35 mouse cellular contexts compared by ENCODE assay signal in genomic region chr14:101200230-101200629, GRCm38 (mm10). TPM values are rescaled to one million over a fixed set of nuclear protein-coding genes. Genes with fewer than 3 reads are reported as not detected.
"Had no signal": no experiment of that assay in that cellular context is flagged by ENCODE, and none has a peak within 500 bp of the region (broad histone marks: within the 10 kb centered on the region; RNA-seq: fewer than 3 reads in every experiment).

Gene Prr30, minus strand, starts transcription at chr14:101200330.

- H3K36me3 ChIP-seq: heart, embryonic 13.5 days; heart, embryonic 15.5 days; hindbrain, embryonic 10.5 days; hindbrain, embryonic 12.5 days; intestine, embryonic 15.5 days; limb, embryonic 10.5 days; limb, embryonic 12.5 days had no signal

- H3K9me3 ChIP-seq: heart, embryonic 13.5 days; heart, embryonic 15.5 days; hindbrain, embryonic 10.5 days; hindbrain, embryonic 12.5 days; intestine, embryonic 15.5 days; limb, embryonic 10.5 days; limb, embryonic 12.5 days had no signal

- DNase-seq: gastrocnemius, adult 2 months; gastrocnemius, postnatal 10 days; gastrocnemius, postnatal 25 days; heart, adult 11 months; heart, adult 2 months; heart, postnatal 36 days; kidney, adult 18-20 months; kidney, adult 8-10 months; kidney, postnatal 14 days; kidney, postnatal 4 days; liver had no signal

- H3K4me3 ChIP-seq: gastrocnemius, adult 2 months; heart, adult 2 months; heart, embryonic 13.5 days; heart, embryonic 15.5 days; hindbrain, embryonic 10.5 days; hindbrain, embryonic 12.5 days; intestine, embryonic 15.5 days; layer of hippocampus, adult 2 months; left cerebral cortex, adult 2 months; limb, embryonic 10.5 days; limb, embryonic 12.5 days had no signal

- H3K9ac ChIP-seq: heart, embryonic 13.5 days; heart, embryonic 15.5 days; hindbrain, embryonic 12.5 days; hindbrain, embryonic 14.5 days; intestine, embryonic 15.5 days; limb, embryonic 12.5 days had no signal

- ATAC-seq: hindbrain, embryonic 16.5 days; inflammation-experienced regulatory T-cells, adult 6 months; intestine, embryonic 15.5 days; intestine, postnatal 0 days had no signal

- H3K4me1 ChIP-seq: heart, embryonic 13.5 days; heart, embryonic 15.5 days; hindbrain, embryonic 10.5 days; hindbrain, embryonic 12.5 days; intestine, embryonic 15.5 days had no signal

- H3K4me2 ChIP-seq: heart, embryonic 11.5 days; heart, embryonic 13.5 days; heart, embryonic 15.5 days; hindbrain, embryonic 12.5 days; hindbrain, embryonic 14.5 days; intestine, embryonic 15.5 days; limb, embryonic 12.5 days; liver, embryonic 11.5 days had no signal

- H3K27me3 ChIP-seq: heart, embryonic 13.5 days; heart, embryonic 15.5 days; hindbrain, embryonic 12.5 days; intestine, embryonic 15.5 days; limb, embryonic 12.5 days had no signal

- H3K27ac ChIP-seq: gastrocnemius, adult 2 months; heart, adult 2 months; heart, embryonic 13.5 days; heart, embryonic 15.5 days; hindbrain, embryonic 10.5 days; hindbrain, embryonic 12.5 days; hindbrain, embryonic 14.5 days; intestine, embryonic 15.5 days; layer of hippocampus, adult 2 months; left cerebral cortex, adult 2 months; limb, embryonic 10.5 days; limb, embryonic 12.5 days had no signal

RNA-seq across cellular contexts. Expression of gene Prr30, which starts in this region (rescaled TPM):
- total RNA-seq: gastrocnemius, adult 2 months; gastrocnemius, postnatal 10 days; gastrocnemius, postnatal 25 days; gastrocnemius, postnatal 4 days; heart, adult 2 months; heart, postnatal 14 days; heart, postnatal 36 days; layer of hippocampus, adult 2 months; layer of hippocampus, postnatal 10 days; layer of hippocampus, postnatal 25 days; left cerebral cortex, adult 2 months; left cerebral cortex, postnatal 14 days; left cerebral cortex, postnatal 36 days had no signal
- polyA plus RNA-seq: heart, embryonic 11.5 days; heart, embryonic 13.5 days; heart, embryonic 15.5 days; heart, postnatal 0 days; hindbrain, embryonic 10.5 days; hindbrain, embryonic 12.5 days; hindbrain, embryonic 14.5 days; hindbrain, embryonic 16.5 days; inflammation-experienced regulatory T-cells, adult 6 months; intestine, embryonic 15.5 days; intestine, postnatal 0 days; kidney, embryonic 14.5 days; kidney, embryonic 16.5 days; limb, embryonic 10.5 days; limb, embryonic 12.5 days; liver, embryonic 11.5 days had no signal
